Mouse (Mus musculus) CH12.LX (cell line): Measurements from ENCODE around the gene Fgf8.

ENCODE experiments used
- CTCF ChIP-seq, 2 experiments: IDR thresholded peaks in 1 of 2; conservative IDR thresholded peaks in 1 of 2; 2 replicates each; pipeline ENCODE4 v1.5.1; 2011 to 2012; ENCODE audit warnings: low read depth in 2 of 2, low read length in 2 of 2, improper control_type of control experiment in 1 of 2, inconsistent platforms in 1 of 2, mild to moderate bottlenecking in 1 of 2, moderate library complexity in 1 of 2
- EP300 ChIP-seq: IDR thresholded peaks from 2 replicates; pipeline ENCODE4 v1.6.1; 2011; ENCODE audit warnings: low read length, improper control_type of control experiment
- KAT2A ChIP-seq: IDR thresholded peaks from 2 replicates; pipeline ENCODE4 v1.6.1; 2012; ENCODE audit warnings: low read length, improper control_type of control experiment, inconsistent platforms; ENCODE audit not compliant: insufficient replicate concordance
- POLR2A ChIP-seq: IDR thresholded peaks from 2 replicates; pipeline ENCODE4 v1.6.1; 2011; ENCODE audit warnings: low read depth, mild to moderate bottlenecking, improper control_type of control experiment, low read length
- POLR2AphosphoS2 ChIP-seq: IDR thresholded peaks from 2 replicates; pipeline ENCODE4 v1.6.1; 2011; ENCODE audit warnings: low read depth, low read length, improper control_type of control experiment
- UBTF ChIP-seq: IDR thresholded peaks from 2 replicates; pipeline ENCODE4 v1.6.1; 2012; ENCODE audit warnings: low read depth, mild to moderate bottlenecking, inconsistent platforms, low read length, improper control_type of control experiment, moderate library complexity
- ZNF384 ChIP-seq: IDR thresholded peaks from 2 replicates; pipeline ENCODE4 v1.6.1; 2012; ENCODE audit warnings: low read depth, low read length, improper control_type of control experiment, inconsistent platforms

DNA sequence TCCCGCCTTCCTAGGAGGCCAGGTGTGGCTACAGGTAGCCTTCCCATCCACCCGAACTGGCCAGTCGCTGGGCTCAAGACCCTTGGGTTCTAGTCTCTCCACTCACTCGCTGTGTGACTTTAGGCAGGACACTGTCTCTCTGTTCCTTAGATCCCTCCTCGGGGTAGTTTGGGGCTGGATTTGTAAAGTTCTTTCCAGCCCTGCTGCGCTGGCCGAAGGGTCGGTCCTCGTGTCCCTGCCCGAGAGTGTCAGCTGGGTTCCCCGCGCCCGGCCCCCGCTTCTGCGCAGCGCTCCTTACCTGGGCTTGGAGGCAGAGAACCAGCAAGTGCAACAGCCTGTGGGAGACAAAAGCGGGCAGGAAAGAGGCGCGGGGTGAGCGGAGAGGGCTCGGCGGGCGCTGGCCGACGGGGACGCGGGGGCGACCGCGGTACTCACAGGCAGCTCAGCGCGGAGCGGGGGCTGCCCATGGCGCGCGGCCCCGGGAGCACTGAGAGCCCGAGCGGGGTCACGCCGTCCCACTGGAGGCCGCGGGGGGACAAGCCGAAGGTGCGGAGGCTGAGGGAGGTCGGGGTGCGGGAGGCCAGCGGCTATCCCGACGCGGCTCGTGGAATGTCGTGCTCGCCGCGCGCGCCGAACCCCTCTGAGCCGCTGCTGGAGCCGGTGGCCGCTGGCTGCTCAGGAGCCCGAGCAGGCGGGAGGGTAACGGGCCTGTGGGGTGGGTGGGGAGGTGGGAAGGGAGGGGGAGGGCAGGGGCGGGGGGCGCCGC, at the start of gene Fgf8:
- TF ChIP-seq EP300 (no peak), POLR2A (no peak), ZNF384 (no peak), UBTF (no peak), KAT2A (no peak), POLR2AphosphoS2 (no peak), CTCF (conservative IDR thresholded peaks at IDR 0.05 in 1 of 2, IDR thresholded peaks at IDR 0.05 in 1 of 2; ENCODE audit: low read depth in 2 of 2, low read length in 2 of 2) (no peak)
